Mouse (Mus musculus) heart, postnatal 36 days (tissue): Measurements from ENCODE around the gene Cited4. TPM values are rescaled to one million over a fixed set of nuclear protein-coding genes. Genes with fewer than 3 reads are reported as not detected.

Experiments
- DNase-seq, 2 experiments: peaks; one replicate each; pipeline ENCODE4 v3.0.0; 2021 to 2022
- intact Hi-C: fragments of 180-260 bp; cut with DNase I; formaldehyde crosslinking; loops from one replicate; pipeline ENCODE4 v1.15.1; 2025
- total RNA-seq, 2 experiments: library from RNA; stranded (reverse); gene quantifications; 2 replicates each; pipeline ENCODE4 v1.2.3; 2021

Gene Cited4
- total RNA-seq, 2 experiments from 2014 or later, result 26.9 to 36.2 TPM

DNA sequence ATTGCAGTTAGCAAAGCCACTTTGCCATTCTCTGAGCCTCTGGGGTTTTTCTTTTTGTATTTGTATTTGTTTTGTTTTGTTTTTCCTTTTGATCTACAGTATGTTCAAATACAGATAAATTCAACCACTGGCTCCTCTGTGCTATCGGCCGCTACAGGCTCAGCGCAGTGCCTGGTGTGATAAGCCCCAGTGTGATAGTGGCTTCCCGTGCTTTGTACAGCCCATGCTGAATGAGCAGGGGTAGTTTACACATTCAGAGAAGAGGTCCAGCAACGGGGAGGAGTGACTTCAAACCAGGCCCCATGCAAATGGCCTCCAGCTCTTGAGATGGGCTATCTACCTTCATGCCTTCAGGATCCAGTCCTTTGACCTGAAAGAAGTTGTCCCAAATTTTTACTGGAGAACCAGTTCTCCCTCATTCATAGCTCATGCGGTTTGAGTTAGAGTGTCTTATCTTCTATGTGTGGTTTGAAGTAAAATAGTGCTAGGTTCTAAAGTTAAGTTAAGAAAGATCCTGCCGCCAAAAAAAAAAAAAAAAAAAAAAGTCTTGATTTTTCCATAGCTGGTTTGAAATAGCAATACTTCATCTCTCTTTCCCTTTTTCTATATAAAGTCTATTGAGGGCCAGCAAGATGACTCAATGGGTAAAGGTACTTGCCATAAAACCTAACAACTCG lies 8.5 kb downstream of the Cited4 start:
- DNase-seq, result no peak
- intact Hi-C loops, result no loop called here

DNA sequence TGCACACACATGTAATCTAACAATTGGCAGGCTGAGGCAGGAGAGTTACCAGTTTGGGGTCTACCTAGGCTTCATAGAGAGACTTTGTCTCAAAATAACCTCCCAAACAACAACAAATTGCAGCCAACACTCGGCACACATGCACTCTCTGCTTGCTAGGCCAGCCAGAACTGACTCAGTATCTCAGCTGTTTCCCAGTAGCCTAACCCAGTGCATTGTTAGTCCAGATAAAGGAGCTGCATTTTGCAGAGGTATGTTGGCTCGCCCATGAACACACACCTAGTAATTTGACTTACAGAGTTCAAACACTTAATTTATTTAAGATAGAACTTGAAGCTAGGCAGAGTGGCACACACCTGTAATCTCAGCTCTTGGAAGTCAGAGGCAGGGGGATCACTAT lies 9.3 kb downstream of the Cited4 start:
- DNase-seq, result no peak
- intact Hi-C loops, result no loop called here

DNA sequence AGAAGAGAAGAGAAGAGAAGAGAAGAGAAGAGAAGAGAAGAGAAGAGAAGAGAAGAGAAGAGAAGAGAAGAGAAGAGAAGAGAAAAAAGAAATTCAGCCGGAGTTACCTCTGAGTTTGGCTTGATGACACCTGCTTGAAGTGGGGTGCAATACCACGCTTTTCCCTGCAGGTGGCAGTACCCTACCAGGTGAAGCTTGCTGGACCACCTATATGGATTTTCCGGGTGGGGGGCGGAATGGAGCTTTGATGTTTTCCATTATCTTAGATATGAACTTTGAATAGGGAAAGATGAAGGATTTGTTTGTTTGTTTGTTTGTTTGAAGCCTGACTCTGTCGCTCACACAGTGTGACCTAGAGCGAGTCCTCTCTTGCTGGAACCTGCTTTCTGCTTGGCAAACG lies 14.6 kb downstream of the Cited4 start:
- peak; percentile 27 to 30 for DNase-seq
- intact Hi-C loops, result loop anchor here (5.0 kb wide), 2 partner anchors 206 to 294 kb away; no protein-coding TSS in a partner anchor

DNA sequence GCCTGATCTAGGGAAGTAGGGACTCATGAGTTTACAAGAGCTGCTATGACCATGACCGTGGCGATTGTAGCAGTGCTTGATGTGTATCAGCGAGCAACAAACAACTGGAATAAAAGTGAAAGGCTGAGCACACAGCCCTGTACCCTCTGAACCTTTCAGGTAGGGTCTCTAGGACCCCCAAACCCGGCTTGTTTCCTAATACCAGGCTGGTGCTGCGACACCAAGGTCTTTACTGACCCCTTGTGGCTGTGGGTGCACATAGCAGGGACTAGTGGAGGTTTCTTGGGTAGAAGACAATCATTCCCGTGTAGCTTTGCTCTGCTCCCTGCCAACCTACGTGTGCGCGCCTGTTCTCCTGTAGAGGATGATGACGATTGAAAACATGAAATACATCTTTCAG lies 15.8 kb downstream of the Cited4 start:
- intact Hi-C loops, result loop anchor here (1.0 to 5.0 kb wide), 4 partner anchors 73 to 295 kb away; no protein-coding TSS in a partner anchor
- DNase-seq, result peak; percentile 50 to 69

DNA sequence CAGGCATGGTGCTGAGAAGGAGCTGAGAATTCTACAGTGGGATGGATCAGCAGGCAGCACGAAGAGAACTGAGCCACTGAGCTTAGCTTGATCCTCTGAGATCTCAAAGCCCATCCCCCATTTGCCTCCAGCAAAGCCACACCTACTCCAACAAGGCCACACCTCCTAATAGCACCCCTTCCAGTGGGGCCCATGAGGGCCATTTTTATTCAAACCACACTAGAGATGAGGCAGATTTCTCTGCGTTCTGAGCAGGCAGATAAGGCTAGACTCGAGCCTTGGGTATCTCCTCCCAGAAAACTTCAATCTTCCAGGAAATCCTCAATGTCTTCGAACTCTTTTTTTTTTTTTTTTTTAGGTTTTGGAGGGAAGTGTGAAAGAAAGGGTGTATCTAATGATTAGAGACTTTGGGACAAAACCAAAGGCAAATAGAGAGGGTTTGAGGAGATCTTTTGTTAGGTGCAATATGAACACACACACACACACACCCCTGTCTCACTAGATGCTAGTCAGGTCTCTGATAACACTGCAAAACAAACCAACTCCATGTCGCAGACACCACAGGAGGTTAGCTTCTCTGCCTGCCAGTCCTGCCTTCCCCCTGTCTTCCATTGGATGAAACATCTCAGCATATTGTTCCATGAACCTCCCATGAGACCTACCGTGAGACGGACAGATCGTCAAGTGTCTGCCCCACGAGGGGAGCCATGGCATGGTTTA lies 17.1 kb downstream of the Cited4 start:
- intact Hi-C loops, result loop anchor here (2.0 to 5.0 kb wide), 3 partner anchors 71 to 296 kb away; no protein-coding TSS in a partner anchor

DNA sequence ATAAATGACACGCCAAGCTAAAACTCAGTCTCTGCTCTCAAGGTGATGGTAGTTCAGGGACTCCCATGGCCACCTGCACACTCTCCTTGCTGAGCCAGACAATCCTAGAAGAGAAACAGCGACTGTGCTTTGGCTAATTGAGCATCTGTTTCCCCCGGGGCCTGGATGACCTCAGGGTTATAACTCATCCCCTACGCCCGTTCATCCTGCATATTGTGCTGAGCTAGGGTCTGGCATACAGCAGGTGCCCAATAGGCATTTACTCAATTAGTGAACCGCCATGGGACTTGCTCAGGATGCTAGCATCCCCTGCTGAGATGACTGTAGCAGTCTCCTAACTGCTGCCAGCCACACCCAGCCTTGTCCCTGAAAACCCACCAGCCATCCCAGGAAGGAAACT lies 20.9 kb downstream of the Cited4 start:
- DNase-seq, result no peak
- intact Hi-C loops, result no loop called here

More for the DNA sequence above, 17.1 kb downstream of the Cited4 start:
- DNase-seq, result no peak

DNA sequence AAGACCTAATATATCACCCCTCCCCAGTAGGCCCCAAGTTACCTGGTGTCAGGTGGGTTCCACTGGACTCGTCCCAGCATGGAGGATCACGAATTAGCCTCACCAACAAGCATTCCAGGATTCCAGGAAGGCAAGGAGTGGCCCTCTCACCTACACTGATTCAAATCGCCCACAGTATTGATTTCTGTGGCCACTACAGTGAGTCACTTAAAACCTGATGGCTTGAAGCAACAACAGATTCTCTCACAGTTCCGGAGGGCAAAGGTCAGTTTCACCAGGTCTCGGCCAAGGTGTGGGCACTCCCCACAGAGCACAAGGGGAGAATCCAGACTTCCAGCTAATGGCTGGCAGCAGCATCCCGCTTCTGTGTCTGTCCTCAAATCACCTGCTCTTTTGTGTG lies 22.9 kb downstream of the Cited4 start:
- intact Hi-C loops, result no loop called here
- no peak for DNase-seq

DNA sequence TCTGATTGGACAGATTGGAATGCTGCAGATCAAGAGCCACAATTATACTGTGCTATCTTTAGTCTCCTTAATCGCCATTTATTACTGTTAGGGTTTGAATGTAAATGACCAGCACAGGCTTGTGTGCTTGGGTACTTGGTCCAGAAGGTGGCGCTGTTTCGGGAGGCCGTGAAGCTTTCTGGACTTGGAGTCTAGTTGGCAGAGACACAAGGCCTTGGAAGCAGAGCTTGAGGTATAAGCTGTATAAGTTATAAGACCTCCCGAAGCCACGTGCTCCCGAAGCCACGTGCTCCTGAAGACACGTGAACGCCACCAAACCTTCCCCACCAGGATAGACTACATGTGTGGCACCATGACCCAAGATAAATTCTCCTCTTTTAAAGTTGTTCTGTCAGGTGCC lies 26.3 kb downstream of the Cited4 start:
- DNase-seq, result peak; percentile 40 to 58
- intact Hi-C loops, result loop anchor here (2.0 kb wide), 1 partner anchor 62 kb away; no protein-coding TSS in a partner anchor

DNA sequence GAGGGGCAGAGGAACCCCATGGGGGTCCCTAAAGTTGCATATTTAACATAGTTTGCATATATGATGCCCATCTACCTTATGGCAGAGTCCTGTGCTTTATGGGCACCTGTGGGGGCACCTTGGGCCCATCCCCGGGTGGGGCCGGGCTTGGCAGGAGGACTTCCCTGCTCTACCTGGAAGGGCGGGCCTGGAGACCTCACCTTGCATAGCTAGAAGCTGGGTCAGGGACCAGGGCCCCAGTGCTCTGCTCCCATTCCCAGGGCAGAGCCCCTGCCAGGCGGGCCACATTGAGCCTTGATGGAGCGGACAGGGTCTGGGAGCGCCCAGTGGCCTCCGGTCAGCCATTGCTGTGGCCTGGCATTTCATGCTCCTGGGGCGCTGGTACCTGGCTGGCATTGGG lies 31.0 kb downstream of the Cited4 start:
- DNase-seq, result no peak
- intact Hi-C loops, result no loop called here

DNA sequence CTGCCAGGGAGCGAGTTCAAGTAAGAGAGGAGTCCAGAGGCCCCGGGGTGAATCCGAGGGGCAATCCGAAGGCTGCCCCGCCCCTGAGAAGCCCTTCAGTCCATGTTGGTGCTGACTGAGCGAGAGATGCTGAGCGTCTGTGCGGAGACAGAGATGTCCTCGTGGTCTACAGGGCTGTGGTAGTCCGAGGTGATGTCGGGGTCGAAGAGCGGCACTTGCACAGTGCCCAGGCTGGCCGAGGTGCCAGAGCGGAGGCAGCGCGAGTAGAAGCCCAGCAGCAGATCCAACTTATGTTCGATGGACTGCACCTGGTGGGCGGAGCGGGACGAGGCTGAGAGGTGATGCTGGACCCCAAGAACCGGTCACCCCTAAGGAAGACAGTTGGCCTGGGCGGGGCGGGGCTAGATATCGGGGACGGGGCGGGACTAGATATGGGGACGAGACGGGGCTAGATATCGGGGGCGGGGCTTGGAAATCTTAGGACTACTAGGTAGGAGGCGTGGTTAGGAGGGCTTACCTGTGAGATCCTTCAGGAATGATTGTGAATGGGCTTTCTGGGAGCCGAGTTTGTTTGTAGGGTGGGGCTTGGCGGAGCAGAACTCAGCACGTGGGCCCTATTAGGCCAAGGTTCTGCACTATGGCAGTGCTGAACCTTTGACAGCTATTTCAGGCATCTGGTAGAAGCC lies 31.6 kb downstream of the Cited4 start:
- intact Hi-C loops, result no loop called here

DNA sequence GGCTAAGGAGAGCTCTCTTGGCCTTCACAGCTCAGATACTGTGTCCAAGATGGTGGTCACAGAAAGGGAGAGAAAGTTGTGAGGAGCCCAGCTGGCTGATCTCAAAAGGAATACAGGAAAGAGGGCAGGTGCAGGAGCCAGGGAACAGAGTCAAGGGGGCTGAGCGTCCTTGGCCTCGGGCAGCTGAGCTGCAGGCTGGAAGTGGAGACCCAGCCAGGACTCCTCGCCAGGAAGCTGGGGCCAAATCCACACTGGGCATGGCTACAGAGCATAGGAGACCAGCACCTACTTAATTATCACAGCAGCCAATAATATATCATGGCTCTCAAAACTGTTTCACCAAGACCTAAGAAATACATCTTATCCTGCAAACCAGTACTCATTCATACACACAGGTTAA lies 34.8 kb downstream of the Cited4 start:
- intact Hi-C loops, result no loop called here
- no peak for DNase-seq

More for the DNA sequence above, 31.6 kb downstream of the Cited4 start:
- no peak for DNase-seq

DNA sequence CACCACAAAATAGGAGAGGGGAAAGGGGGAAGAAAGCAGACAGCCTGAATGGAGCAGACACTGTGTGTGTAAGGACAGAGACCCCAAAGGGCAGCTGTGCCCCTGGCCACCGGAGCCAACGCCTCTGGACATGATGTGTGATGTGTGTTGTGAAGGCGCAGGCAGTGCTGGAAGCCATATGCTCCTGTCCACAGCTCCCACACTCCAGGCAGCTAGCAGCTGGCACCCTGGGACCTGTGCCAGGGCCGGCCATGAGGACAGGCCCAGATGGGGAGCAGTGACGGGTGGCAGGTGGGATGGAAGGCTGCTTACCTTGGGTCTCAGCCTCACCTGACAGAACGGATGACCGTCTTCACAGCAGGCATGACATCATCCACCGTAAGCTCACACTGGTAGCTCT lies 35.7 kb downstream of the Cited4 start:
- no peak for DNase-seq
- intact Hi-C loops, result no loop called here

DNA sequence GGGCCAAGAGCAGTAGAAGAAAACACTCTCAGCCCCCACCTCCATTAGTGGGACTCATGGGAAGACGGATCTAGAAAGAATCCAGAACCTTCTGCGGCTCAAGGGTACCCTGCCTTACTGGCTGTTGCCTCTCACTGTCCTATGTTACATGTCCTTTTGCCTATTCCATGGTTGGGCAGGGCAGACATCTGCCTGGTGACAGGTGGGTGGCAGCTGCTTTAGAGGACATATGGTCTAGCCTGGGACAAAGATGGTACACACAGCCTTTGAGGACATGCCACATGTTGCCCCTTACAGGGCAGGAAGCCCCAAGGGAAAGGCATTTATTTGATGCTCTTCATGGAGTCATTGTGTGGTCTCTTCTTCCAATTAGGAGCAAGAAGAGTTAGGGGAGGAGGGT lies 36.1 kb downstream of the Cited4 start:
- no peak for DNase-seq
- intact Hi-C loops, result no loop called here

DNA sequence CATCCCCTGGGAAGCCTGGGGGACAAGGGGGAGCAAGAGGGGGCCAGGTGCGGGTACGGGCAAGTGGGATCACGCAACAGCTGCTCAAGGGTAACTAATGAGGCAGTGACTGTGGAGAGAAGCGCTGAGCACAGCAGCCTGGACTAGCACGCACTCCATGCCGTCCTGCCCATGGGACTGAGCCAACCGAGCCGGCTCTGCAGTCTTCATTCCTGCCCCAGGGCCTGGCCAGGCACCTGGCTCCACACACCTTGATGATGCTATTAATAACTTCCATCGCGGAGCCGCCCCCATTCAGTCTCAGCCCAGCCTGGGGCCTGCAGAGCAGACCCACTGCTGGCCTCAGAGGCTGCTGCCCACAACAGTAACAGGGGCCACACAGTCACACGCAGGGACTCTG lies 45.9 kb downstream of the Cited4 start:
- intact Hi-C loops, result no loop called here
- no peak for DNase-seq

DNA sequence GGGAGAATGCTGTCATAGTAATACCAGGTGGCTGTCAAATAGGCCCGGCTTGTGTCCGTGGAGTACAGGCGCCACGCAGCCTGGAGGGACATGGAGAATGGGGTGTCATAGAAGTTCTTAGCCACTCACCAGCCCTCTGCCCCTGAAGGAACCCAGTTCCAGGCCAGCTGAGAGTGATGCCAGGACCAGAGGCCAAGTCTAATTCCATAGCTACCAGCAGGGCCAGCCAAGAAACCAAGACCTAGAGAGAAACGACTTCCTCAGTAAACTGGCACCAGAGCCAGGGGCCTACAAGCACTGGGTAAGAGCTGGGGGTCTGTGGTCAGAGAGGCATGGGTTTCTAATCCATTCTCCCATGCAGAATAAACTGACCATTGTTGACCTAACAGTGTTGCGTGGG lies 46.6 kb downstream of the Cited4 start:
- intact Hi-C loops, result no loop called here
- DNase-seq, result no peak

DNA sequence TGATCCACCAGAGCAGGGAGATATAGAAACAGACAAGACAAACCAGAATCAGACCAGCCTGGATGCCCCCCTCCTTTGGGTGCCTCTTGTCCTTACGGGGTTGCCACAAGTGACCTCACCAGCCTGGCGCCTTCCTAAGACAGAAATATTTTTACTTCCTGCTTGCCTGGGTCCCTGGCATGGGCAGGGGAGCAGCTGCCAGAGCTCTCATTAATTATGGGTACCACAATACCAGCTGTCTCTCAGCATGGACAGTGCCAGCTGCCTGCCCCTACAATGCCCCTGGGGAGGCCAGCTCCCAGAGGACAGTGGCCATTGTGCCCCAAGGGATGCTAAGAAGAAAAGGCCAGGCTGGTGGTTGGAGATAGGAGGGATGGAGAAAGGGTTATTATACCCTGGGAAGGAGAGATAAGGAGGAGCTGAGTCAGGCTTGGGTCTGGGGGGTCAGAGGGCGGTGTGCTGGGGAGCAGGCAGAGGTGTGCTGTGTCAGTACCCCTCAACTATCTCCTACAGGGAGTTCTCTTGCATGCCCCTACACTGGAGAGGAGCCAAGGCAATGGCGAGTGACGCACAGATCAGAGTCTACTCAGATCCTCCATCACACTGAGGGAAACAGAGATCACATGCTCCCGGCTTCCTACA lies 47.6 kb downstream of the Cited4 start:
- no peak for DNase-seq
- intact Hi-C loops, result no loop called here

DNA sequence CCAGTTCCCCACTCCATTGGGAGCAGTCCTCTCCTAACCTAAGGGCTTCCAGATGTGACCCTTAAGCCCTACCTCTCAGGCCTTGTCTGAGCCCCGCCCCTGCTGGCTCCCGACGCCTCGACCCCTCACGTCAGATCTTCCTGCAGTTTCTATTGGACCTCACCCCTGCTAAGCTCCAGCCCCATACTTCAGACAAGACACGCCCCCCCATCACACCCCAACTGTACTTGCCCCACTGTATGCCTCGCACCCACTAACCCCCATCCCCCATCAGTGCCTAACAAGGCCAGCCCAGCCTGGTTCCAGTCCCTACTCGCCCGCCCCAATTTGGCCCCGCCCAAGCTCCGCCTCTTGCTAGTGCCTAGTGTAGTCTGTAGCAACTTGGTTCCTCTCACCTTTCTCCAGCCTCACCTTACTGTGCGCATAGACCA lies 49.8 kb downstream of the Cited4 start:
- intact Hi-C loops, result no loop called here
- peak in 1 of 2 experiments; percentile 47 for DNase-seq

DNA sequence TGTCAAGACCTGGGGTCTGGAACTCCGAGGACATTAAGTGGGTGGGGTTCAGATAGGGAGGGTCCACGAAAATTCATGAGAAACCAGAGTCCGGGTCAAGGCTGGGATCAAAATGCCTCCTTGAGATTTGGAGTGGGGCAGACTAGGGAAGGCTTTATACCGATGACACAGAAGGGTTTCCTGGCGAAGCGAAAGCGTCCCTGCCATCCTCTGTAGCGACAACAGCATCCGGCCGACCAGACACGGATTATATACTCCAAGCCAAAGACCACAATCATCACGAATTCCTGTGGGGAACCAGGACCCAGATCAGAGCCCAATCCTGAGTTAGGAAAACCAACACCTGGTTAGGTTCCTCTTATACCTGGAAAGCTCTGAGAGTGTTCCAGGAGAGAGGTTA lies 50.4 kb downstream of the Cited4 start:
- DNase-seq, result no peak
- intact Hi-C loops, result no loop called here
